Mouse (Mus musculus) CH12.LX (cell line): ENCODE results near the gene Med24. TPM values are rescaled to one million over a fixed set of nuclear protein-coding genes. Genes with fewer than 3 reads are reported as not detected.

Experiments
- DNase-seq: peaks from one replicate; pipeline ENCODE4 v3.0.0-alpha.2; 2013; ENCODE audit errors: extremely low read depth
- H3K27ac ChIP-seq: 2 replicates; pipeline ENCODE4 v1.5.1; 2012; ENCODE audit warnings: low read depth, mild to moderate bottlenecking, control low read depth, moderate library complexity; ENCODE audit not compliant: insufficient read depth
- H3K27me3 ChIP-seq: replicated peaks from 2 replicates; pipeline ENCODE3; 2012; ENCODE audit warnings: inconsistent platforms
- H3K36me3 ChIP-seq, 2 experiments: replicated peaks in 1 of 2; 2 replicates each; pipeline versions ENCODE3 to v1.6.1; 2012; ENCODE audit warnings: inconsistent platforms in 1 of 2, low read length in 1 of 2, mild to moderate bottlenecking in 1 of 2, mixed read lengths in 1 of 2, moderate library complexity in 1 of 2; ENCODE audit not compliant: control insufficient read depth in 1 of 2, insufficient read depth in 1 of 2
- H3K4me1 ChIP-seq, 2 experiments: 2 replicates each; pipeline ENCODE4 v1.6.1; 2012; ENCODE audit warnings: inconsistent platforms in 1 of 2, moderate library complexity in 1 of 2; ENCODE audit not compliant: insufficient read depth in 2 of 2, control insufficient read depth in 1 of 2
- H3K4me2 ChIP-seq: 2 replicates; pipeline ENCODE4 v1.6.1; 2012; ENCODE audit warnings: low read depth, mild to moderate bottlenecking, control low read depth; ENCODE audit not compliant: poor library complexity, insufficient read depth, severe bottlenecking
- H3K4me3 ChIP-seq, 3 experiments: fragments of 150-350 bp in 1 of 3; sonication (generic) in 1 of 3; replicated peaks in 1 of 3; 2 replicates each; pipeline versions ENCODE3 to v1.5.1; 2011 to 2012; ENCODE audit warnings: low read depth in 2 of 3, low read length in 2 of 3, mild to moderate bottlenecking in 2 of 3, moderate library complexity in 2 of 3, control low read depth in 1 of 3, improper control_type of control experiment in 1 of 3, inconsistent platforms in 1 of 3, mixed read lengths in 1 of 3; ENCODE audit not compliant: poor library complexity in 1 of 3
- H3K79me2 ChIP-seq: replicated peaks from 2 replicates; pipeline ENCODE4 v1.6.1; 2012; ENCODE audit warnings: mild to moderate bottlenecking, moderate library complexity; ENCODE audit not compliant: control insufficient read depth, poor library complexity, insufficient read depth, severe bottlenecking; ENCODE audit errors: extremely low read depth
- H3K9ac ChIP-seq: 2 replicates; pipeline ENCODE4 v1.6.1; 2012; ENCODE audit warnings: low read depth, mild to moderate bottlenecking, control low read depth, moderate library complexity; ENCODE audit not compliant: insufficient read depth
- H3K9me3 ChIP-seq: replicated peaks from 2 replicates; pipeline ENCODE3; 2012; ENCODE audit warnings: low read length, inconsistent platforms, mixed read lengths
- CTCF ChIP-seq, 2 experiments: IDR thresholded peaks in 1 of 2; conservative IDR thresholded peaks in 1 of 2; 2 replicates each; pipeline ENCODE4 v1.5.1; 2011 to 2012; ENCODE audit warnings: low read depth in 2 of 2, low read length in 2 of 2, improper control_type of control experiment in 1 of 2, inconsistent platforms in 1 of 2, mild to moderate bottlenecking in 1 of 2, moderate library complexity in 1 of 2
- ELF1 ChIP-seq: IDR thresholded peaks from 2 replicates; pipeline ENCODE4 v1.6.1; 2014; ENCODE audit warnings: low read depth, mild to moderate bottlenecking, inconsistent platforms, low read length, improper control_type of control experiment
- ETS1 ChIP-seq: conservative IDR thresholded peaks from 2 replicates; pipeline ENCODE4 v1.6.1; 2012; ENCODE audit warnings: low read depth, mild to moderate bottlenecking, inconsistent platforms, low read length, improper control_type of control experiment, moderate library complexity
- GABPA ChIP-seq: IDR thresholded peaks from 2 replicates; pipeline ENCODE4 v1.6.1; 2012; ENCODE audit warnings: low read depth, low read length, improper control_type of control experiment, inconsistent platforms; ENCODE audit not compliant: insufficient replicate concordance
- HCFC1 ChIP-seq: IDR thresholded peaks from 2 replicates; pipeline ENCODE4 v1.6.1; 2012; ENCODE audit warnings: low read depth, mild to moderate bottlenecking, inconsistent platforms, low read length, improper control_type of control experiment
- IRF4 ChIP-seq: IDR thresholded peaks from 2 replicates; pipeline ENCODE4 v1.6.1; 2014; ENCODE audit warnings: low read depth, mild to moderate bottlenecking, inconsistent platforms, low read length, improper control_type of control experiment
- JUN ChIP-seq: IDR thresholded peaks from 2 replicates; pipeline ENCODE4 v1.6.1; 2011; ENCODE audit warnings: low read depth, mild to moderate bottlenecking, low read length, improper control_type of control experiment, moderate library complexity; ENCODE audit not compliant: insufficient read depth
- JUND ChIP-seq: conservative IDR thresholded peaks from 2 replicates; pipeline ENCODE4 v1.6.1; 2011; ENCODE audit warnings: low read depth, low read length, improper control_type of control experiment
- KAT2A ChIP-seq: IDR thresholded peaks from 2 replicates; pipeline ENCODE4 v1.6.1; 2012; ENCODE audit warnings: low read length, improper control_type of control experiment, inconsistent platforms; ENCODE audit not compliant: insufficient replicate concordance
- MAX ChIP-seq: IDR thresholded peaks from 2 replicates; pipeline ENCODE4 v1.6.1; 2011; ENCODE audit warnings: low read length, improper control_type of control experiment
- MAZ ChIP-seq: IDR thresholded peaks from 2 replicates; pipeline ENCODE4 v1.6.1; 2012; ENCODE audit warnings: low read depth, mild to moderate bottlenecking, inconsistent platforms, low read length, improper control_type of control experiment, moderate library complexity
- MXI1 ChIP-seq: IDR thresholded peaks from 2 replicates; pipeline ENCODE4 v1.6.1; 2011; ENCODE audit warnings: mild to moderate bottlenecking, low read depth, low read length, improper control_type of control experiment
- MYC ChIP-seq: IDR thresholded peaks from 2 replicates; pipeline ENCODE4 v1.6.1; 2011; ENCODE audit warnings: low read depth, mild to moderate bottlenecking, improper control_type of control experiment, low read length
- NRF1 ChIP-seq: IDR thresholded peaks from 2 replicates; pipeline ENCODE4 v1.6.1; 2014; ENCODE audit warnings: low read depth, mild to moderate bottlenecking, inconsistent platforms, low read length, improper control_type of control experiment, moderate library complexity
- RAD21 ChIP-seq: IDR thresholded peaks from 2 replicates; pipeline ENCODE4 v1.6.1; 2011; ENCODE audit warnings: low read depth, mild to moderate bottlenecking, low read length, improper control_type of control experiment, moderate library complexity
- SIN3A ChIP-seq: IDR thresholded peaks from 2 replicates; pipeline ENCODE4 v1.6.1; 2012; ENCODE audit warnings: low read length, improper control_type of control experiment, inconsistent platforms
- TCF12 ChIP-seq: IDR thresholded peaks from 2 replicates; pipeline ENCODE4 v1.6.1; 2014; ENCODE audit warnings: low read depth, mild to moderate bottlenecking, inconsistent platforms, low read length, improper control_type of control experiment
- UBTF ChIP-seq: IDR thresholded peaks from 2 replicates; pipeline ENCODE4 v1.6.1; 2012; ENCODE audit warnings: low read depth, mild to moderate bottlenecking, inconsistent platforms, low read length, improper control_type of control experiment, moderate library complexity
- USF1 ChIP-seq: IDR thresholded peaks from 2 replicates; pipeline ENCODE4 v1.6.1; 2014; ENCODE audit warnings: low read depth, mild to moderate bottlenecking, inconsistent platforms, low read length, improper control_type of control experiment
- USF2 ChIP-seq: conservative IDR thresholded peaks from 2 replicates; pipeline ENCODE4 v1.6.1; 2011; ENCODE audit warnings: low read depth, low read length, improper control_type of control experiment
- ZC3H11A ChIP-seq: IDR thresholded peaks from 2 replicates; pipeline ENCODE4 v1.6.1; 2012; ENCODE audit warnings: low read depth, mild to moderate bottlenecking, inconsistent platforms, low read length, improper control_type of control experiment
- ZKSCAN1 ChIP-seq: IDR thresholded peaks from 2 replicates; pipeline ENCODE4 v1.6.1; 2012; ENCODE audit warnings: low read depth, inconsistent platforms, low read length, improper control_type of control experiment, borderline replicate concordance
- ZMIZ1 ChIP-seq: IDR thresholded peaks from 2 replicates; pipeline ENCODE4 v1.6.1; 2012; ENCODE audit warnings: low read depth, mild to moderate bottlenecking, inconsistent platforms, low read length, improper control_type of control experiment
- ZNF384 ChIP-seq: IDR thresholded peaks from 2 replicates; pipeline ENCODE4 v1.6.1; 2012; ENCODE audit warnings: low read depth, low read length, improper control_type of control experiment, inconsistent platforms
- dilution Hi-C: fragments of 300-500 bp; cut with MboI; formaldehyde crosslinking; loops from 2 replicates; pipeline ENCODE4 v1.14.3; 2020; ENCODE audit warnings: low sequenced_read_pairs; ENCODE audit not compliant: extremely low pct_unique_long_range_greater_than_20kb, extremely low pct_ligation_motif_present
- in situ Hi-C: fragments of 300-500 bp; cut with MboI; formaldehyde crosslinking; loops from 3 replicates; pipeline ENCODE4 v1.14.3; 2019; ENCODE audit warnings: low sequenced_read_pairs, low pct_ligation_motif_present, low pct_unique_long_range_greater_than_20kb, mixed read lengths
- polyA plus RNA-seq: library from polyadenylated mRNA; unstranded; fragments of >175 nt; gene quantifications from 2 replicates; pipeline ENCODE4 v1.2.1, GENCODE M21; 2012; ENCODE audit warnings: low read depth; ENCODE audit not compliant: insufficient read length
- total RNA-seq, 2 experiments: library from RNA; depleted of rRNA; stranded (reverse); fragments of 300-350 nt in 1 of 2; fragments of >200 nt in 1 of 2; gene quantifications; 2 replicates each; pipeline ENCODE4 v1.2.3; 2012 to 2014

Gene Med24
- total and polyA plus RNA-seq, 3 experiments, result 30.9 to 78.8 (median 48.6) TPM

- Histone ChIP-seq H3K9me3 (no peaks in the 10 kb centered on the region), H3K4me2 (no peak overlapping the region), H3K79me2 (no peaks in the 10 kb centered on the region), H3K27me3 (peaks cover 6% of the 10 kb centered on the region), H3K9ac (no peak overlapping the region), H3K4me1 (peaks cover 34 to 62% of the 10 kb centered on the region in 2 experiments), H3K36me3 (no peaks in the 10 kb centered on the region), H3K4me3 (no peak overlapping the region), H3K27ac (no peak overlapping the region)
- no peak for DNase-seq
- dilution Hi-C loops, result no loop called here
- TF ChIP-seq ZKSCAN1 (no peak), TCF12 (no peak), GABPA (no peak), NRF1 (no peak), MAX (no peak), MAZ (no peak), USF1 (no peak), JUN (peak; percentile 43), JUND (peak; percentile 48; the same call in 1 of the 2 replicates), SIN3A (no peak), MXI1 (no peak), ZMIZ1 (no peak), KAT2A (no peak), RAD21 (no peak)
- in situ Hi-C loops, result no loop called here
Measured at GRCm38 (mm10) chr11:98752562-98753140, 23.4 kb upstream of the Med24 start.

- Histone ChIP-seq H3K36me3 (no peaks in the 10 kb centered on the region), H3K27me3 (peaks cover 11% of the 10 kb centered on the region), H3K79me2 (no peaks in the 10 kb centered on the region), H3K4me3 (no peak overlapping the region), H3K9ac (no peak overlapping the region), H3K9me3 (no peaks in the 10 kb centered on the region), H3K4me2 (no peak overlapping the region), H3K27ac (no peak overlapping the region), H3K4me1 (peaks cover 45 to 74% of the 10 kb centered on the region in 2 experiments)
- in situ Hi-C loops, result no loop called here
- no peak for DNase-seq
- TF ChIP-seq JUN (no peak), UBTF (no peak), ZC3H11A (no peak), IRF4 (no peak), HCFC1 (no peak), MYC (no peak), CTCF (conservative IDR thresholded peaks at IDR 0.05 in 1 of 2, IDR thresholded peaks at IDR 0.05 in 1 of 2; ENCODE audit: low read depth in 2 of 2, low read length in 2 of 2) (no peak), ETS1 (no peak), MXI1 (no peak), ELF1 (no peak), ZNF384 (no peak), USF2 (no peak)
- dilution Hi-C loops, result no loop called here
Measured at GRCm38 (mm10) chr11:98751221-98751782, 22.1 kb upstream of the Med24 start.
